Mouse (Mus musculus) embryonic facial prominence, embryonic 15.5 days (tissue): Measurements from ENCODE around the gene Tmem163. TPM values are rescaled to one million over a fixed set of nuclear protein-coding genes. Genes with fewer than 3 reads are reported as not detected.

Experiments used
- ATAC-seq: fragments of 200-750 bp; cut with Nextera tagmentation; 2 replicates; pipeline ENCODE4 v1.8.0; 2017; ENCODE audit warnings: low read depth, moderate TSS enrichment; ENCODE audit not compliant: insufficient number of reproducible peaks, low FRiP score, low TSS enrichment
- H3K27ac ChIP-seq: fragments of 300-500 bp; sonication (generic); replicated peaks from 2 replicates; pipeline ENCODE4 v1.5.1; 2015; ENCODE audit warnings: mild to moderate bottlenecking, inconsistent platforms
- H3K27me3 ChIP-seq: fragments of 300-500 bp; sonication (generic); 2 replicates; pipeline ENCODE4 v1.6.1; 2015; ENCODE audit warnings: inconsistent platforms
- H3K36me3 ChIP-seq: fragments of 300-500 bp; sonication (generic); 2 replicates; pipeline ENCODE4 v1.6.1; 2015; ENCODE audit warnings: mild to moderate bottlenecking, inconsistent platforms
- H3K4me1 ChIP-seq: fragments of 300-500 bp; sonication (generic); 2 replicates; pipeline ENCODE4 v1.6.1; 2015; ENCODE audit warnings: inconsistent platforms
- H3K4me2 ChIP-seq: fragments of 300-500 bp; sonication (generic); replicated peaks from 2 replicates; pipeline ENCODE4 v1.6.1; 2015; ENCODE audit warnings: mild to moderate bottlenecking, inconsistent platforms
- H3K4me3 ChIP-seq: fragments of 300-500 bp; sonication (generic); replicated peaks from 2 replicates; pipeline ENCODE4 v1.5.1; 2015; ENCODE audit warnings: mild to moderate bottlenecking, inconsistent platforms
- H3K9ac ChIP-seq: fragments of 300-500 bp; sonication (generic); 2 replicates; pipeline ENCODE4 v1.6.1; 2015; ENCODE audit warnings: inconsistent platforms
- H3K9me3 ChIP-seq: fragments of 300-500 bp; sonication (generic); replicated peaks from 2 replicates; pipeline ENCODE4 v1.6.1; 2016; ENCODE audit warnings: inconsistent platforms
- WGBS: fragments of 180-500 bp; shearing (Covaris S2); methylation state at CpG from one replicate; pipeline ENCODE4 v1.1.7; 2015; 5-methylcytosine and 5-hydroxymethylcytosine counted together
- polyA plus RNA-seq: library from polyadenylated mRNA; unstranded; fragments of >200 nt; fragmentation: Nextera tagmentation; extraction: Ambion mirVana; gene quantifications from 2 replicates; pipeline ENCODE4 v1.2.1, GENCODE M21; 2015

The Tmem163 gene
- polyA plus RNA-seq, 1 experiment from 2014 or later = 3.6 TPM

- Histone ChIP-seq H3K27me3 (no peaks in the 10 kb centered on the region), H3K9me3 (no peaks in the 10 kb centered on the region), H3K4me2 (no peak overlapping the region), H3K9ac (no peak overlapping the region), H3K27ac (no peak overlapping the region), H3K36me3 (peaks cover 14% of the 10 kb centered on the region; the same call in 1 of the 2 replicates), H3K4me1 (no peaks in the 10 kb centered on the region), H3K4me3 (no peak overlapping the region)
- WGBS = 80% methylated on average over 4 of the region's 4 CpGs
- no peak for ATAC-seq
Observed at GRCm38 (mm10) chr1:127487161-127487560, 192.2 kb downstream of the Tmem163 start.

DNA sequence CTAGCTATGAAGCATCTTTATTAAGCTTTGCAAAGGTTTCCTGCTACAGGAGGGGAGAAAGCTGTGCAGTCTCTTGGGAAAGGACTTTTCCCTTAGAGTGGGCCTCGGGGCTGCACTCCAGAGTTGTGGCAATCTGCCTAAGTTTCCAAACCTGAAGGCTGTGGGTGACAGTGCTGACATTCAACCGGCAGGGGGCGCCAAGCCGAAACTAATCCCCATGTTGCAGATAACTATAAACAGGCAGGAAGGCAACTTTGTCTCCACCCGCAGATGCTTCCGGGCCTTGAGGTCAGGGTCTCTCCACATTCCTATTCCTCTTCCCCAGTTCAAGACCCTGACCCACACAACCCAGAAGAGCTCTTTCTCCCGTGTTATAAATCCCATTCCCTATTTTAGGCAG, 194.5 kb downstream of the Tmem163 start:
- 42% methylated on average over 7 of the region's 7 CpGs for WGBS
- Histone ChIP-seq H3K36me3 (peaks cover 15% of the 10 kb centered on the region; the same call in 1 of the 2 replicates), H3K27me3 (no peaks in the 10 kb centered on the region), H3K9ac (no peak overlapping the region), H3K4me3 (no peak overlapping the region), H3K4me2 (no peak overlapping the region), H3K4me1 (no peaks in the 10 kb centered on the region), H3K27ac (no peak overlapping the region), H3K9me3 (no peaks in the 10 kb centered on the region)
- ATAC-seq = no peak

DNA sequence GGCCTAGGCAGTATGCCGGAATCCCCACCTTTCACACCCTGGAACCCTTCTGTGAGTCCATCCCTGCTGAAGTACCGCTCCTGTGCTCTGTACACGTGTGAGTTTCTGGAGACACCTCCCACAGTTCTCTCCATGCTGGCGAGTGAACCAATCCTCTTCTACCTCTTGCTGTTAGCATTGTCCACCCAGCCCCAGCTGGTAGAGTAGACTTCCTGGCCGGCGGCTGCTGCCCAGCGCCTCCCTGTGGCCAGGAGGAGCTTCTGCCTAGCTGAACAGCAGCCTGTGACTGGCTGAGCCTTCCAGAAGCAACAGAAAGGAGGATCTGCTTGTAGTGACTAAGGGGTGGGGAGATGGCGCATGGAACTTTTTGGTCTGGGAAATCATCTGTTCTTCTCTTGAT, 195.2 kb downstream of the Tmem163 start:
- no peaks in the 10 kb centered on the region for H3K4me1 ChIP-seq
- WGBS = 94% methylated on average over 8 of the region's 8 CpGs

GRCm38 (mm10) chr1:127482911-127483310, 196.4 kb downstream of the Tmem163 start:
- no peak overlapping the region for H3K9ac ChIP-seq
- no peak for ATAC-seq
- 64% methylated on average over 10 of the region's 10 CpGs for WGBS
- H3K9me3 ChIP-seq = no peaks in the 10 kb centered on the region
- no peak overlapping the region for H3K4me3 ChIP-seq
- peaks cover 22% of the 10 kb centered on the region; the same call in 1 of the 2 replicates for H3K36me3 ChIP-seq
- no peak overlapping the region for H3K4me2 ChIP-seq
- H3K4me1 ChIP-seq = no peaks in the 10 kb centered on the region
- no peaks in the 10 kb centered on the region for H3K27me3 ChIP-seq
- no peak overlapping the region for H3K27ac ChIP-seq

More for the DNA sequence above, 195.2 kb downstream of the Tmem163 start:
- Histone ChIP-seq H3K27me3 (no peaks in the 10 kb centered on the region), H3K27ac (no peak overlapping the region), H3K9ac (no peak overlapping the region), H3K9me3 (no peaks in the 10 kb centered on the region), H3K36me3 (peaks cover 15% of the 10 kb centered on the region; the same call in 1 of the 2 replicates), H3K4me2 (no peak overlapping the region), H3K4me3 (no peak overlapping the region)
- ATAC-seq = 0 out of 2 replicates have a peak, but pooled peaks have one; percentile 32

GRCm38 (mm10) chr1:127475756-127476155, 203.6 kb downstream of the Tmem163 start:
- Histone ChIP-seq H3K36me3 (peaks cover 31% of the 10 kb centered on the region), H3K4me1 (no peaks in the 10 kb centered on the region), H3K9ac (no peak overlapping the region), H3K9me3 (no peaks in the 10 kb centered on the region), H3K27me3 (no peaks in the 10 kb centered on the region), H3K4me3 (no peak overlapping the region), H3K4me2 (no peak overlapping the region), H3K27ac (no peak overlapping the region)
- no peak for ATAC-seq
- 88% methylated on average over 5 of the region's 5 CpGs for WGBS

DNA sequence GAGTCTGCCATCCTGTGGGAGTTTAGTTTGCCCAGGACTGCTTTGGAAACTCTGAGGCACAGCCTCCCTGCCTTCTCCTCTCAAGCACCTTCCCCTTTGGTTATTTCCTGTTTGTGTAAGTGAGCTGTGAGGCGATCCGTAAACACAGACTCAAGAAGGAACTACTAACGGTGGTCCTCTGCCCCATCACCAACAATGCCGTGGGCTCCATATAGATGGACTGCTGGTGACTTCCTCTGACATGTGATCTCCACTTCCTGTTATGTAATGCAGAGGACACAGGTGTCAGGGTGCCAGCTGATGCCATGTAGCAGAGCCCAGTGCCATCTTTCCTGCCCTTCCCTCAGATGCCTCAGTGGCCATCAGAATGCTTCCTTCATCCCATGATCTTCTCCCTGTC, 209.2 kb downstream of the Tmem163 start:
- H3K9me3 ChIP-seq = no peaks in the 10 kb centered on the region
- 74% methylated on average over 4 of the region's 4 CpGs for WGBS
- no peak overlapping the region for H3K4me3 ChIP-seq
- peaks cover 20% of the 10 kb centered on the region; the same call in 1 of the 2 replicates for H3K36me3 ChIP-seq
- H3K27ac ChIP-seq = no peak overlapping the region
- no peaks in the 10 kb centered on the region for H3K4me1 ChIP-seq
- H3K9ac ChIP-seq = no peak overlapping the region
- no peaks in the 10 kb centered on the region for H3K27me3 ChIP-seq
- no peak overlapping the region for H3K4me2 ChIP-seq
- ATAC-seq = no peak

GRCm38 (mm10) chr1:127467238-127467637, 212.1 kb downstream of the Tmem163 start:
- H3K27me3 ChIP-seq = no peaks in the 10 kb centered on the region
- no peaks in the 10 kb centered on the region for H3K9me3 ChIP-seq
- WGBS = 96% methylated on average over 5 of the region's 5 CpGs

DNA sequence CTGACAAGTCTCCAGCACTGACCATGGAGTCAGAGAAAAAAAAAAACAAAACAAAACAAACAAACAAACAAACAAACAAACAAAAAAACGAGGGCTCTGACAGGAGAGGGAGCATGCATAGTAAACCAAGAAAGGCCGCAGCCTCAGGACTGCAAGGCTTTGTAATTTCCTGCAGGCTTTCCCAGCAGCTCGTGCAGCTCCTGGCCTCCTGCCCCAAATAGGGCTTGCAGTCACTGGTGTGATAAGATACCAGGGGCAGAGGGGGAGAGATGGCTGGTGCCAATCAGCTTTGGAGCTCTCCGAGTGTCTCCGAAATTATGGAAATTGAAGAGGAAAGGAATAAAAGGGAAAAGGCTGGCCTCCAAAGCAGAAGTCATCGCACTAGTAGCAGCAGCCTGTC, 214.1 kb downstream of the Tmem163 start:
- WGBS = 56% methylated on average over 6 of the region's 6 CpGs
- no peak overlapping the region for H3K4me2 ChIP-seq
- ATAC-seq = no peak

More at GRCm38 (mm10) chr1:127467238-127467637, 212.1 kb downstream of the Tmem163 start:
- Histone ChIP-seq H3K27ac (no peak overlapping the region), H3K4me3 (no peak overlapping the region), H3K4me2 (no peak overlapping the region), H3K9ac (no peak overlapping the region), H3K4me1 (no peaks in the 10 kb centered on the region), H3K36me3 (peaks cover 19% of the 10 kb centered on the region; the same call in 1 of the 2 replicates)
- ATAC-seq = no peak

GRCm38 (mm10) chr1:127464041-127464440, 215.3 kb downstream of the Tmem163 start:
- ATAC-seq = no peak
- peaks cover 10% of the 10 kb centered on the region; the same call in 1 of the 2 replicates for H3K36me3 ChIP-seq
- no peaks in the 10 kb centered on the region for H3K4me1 ChIP-seq
- no peak overlapping the region for H3K4me3 ChIP-seq
- no peaks in the 10 kb centered on the region for H3K27me3 ChIP-seq
- no peaks in the 10 kb centered on the region for H3K9me3 ChIP-seq
- H3K4me2 ChIP-seq = no peak overlapping the region
- 81% methylated on average over 6 of the region's 6 CpGs for WGBS
- H3K9ac ChIP-seq = no peak overlapping the region
- no peak overlapping the region for H3K27ac ChIP-seq

More for the DNA sequence above, 214.1 kb downstream of the Tmem163 start:
- no peaks in the 10 kb centered on the region for H3K4me1 ChIP-seq
- H3K9me3 ChIP-seq = no peaks in the 10 kb centered on the region
- no peak overlapping the region for H3K27ac ChIP-seq
- no peak overlapping the region for H3K4me3 ChIP-seq
- no peaks in the 10 kb centered on the region for H3K27me3 ChIP-seq
- no peak overlapping the region for H3K9ac ChIP-seq
- H3K36me3 ChIP-seq = 0 out of 2 replicates have a peak, but pooled peaks cover 4% of the 10 kb centered on the region

DNA sequence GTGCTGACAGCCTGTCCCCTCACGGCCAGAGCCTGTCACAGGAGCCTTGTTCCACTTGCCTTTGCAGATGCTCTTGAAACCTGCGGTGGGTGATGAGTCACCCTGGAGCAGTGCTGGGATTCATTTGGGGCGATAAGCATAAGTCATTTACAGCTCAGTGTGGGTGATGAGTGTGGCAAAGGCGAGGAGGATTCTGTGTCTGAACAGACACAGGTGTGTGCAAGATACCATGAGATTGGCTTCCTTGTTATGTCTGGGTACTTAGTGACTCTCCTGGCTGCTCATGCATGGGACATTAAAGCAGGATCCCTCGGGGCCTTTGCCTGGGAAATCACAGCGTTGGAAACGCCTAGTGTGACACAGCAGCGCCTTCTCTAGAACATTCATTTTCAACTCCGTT, 218.3 kb downstream of the Tmem163 start:
- ATAC-seq = no peak
- 78% methylated on average over 9 of the region's 9 CpGs for WGBS

GRCm38 (mm10) chr1:127459576-127459975, 219.8 kb downstream of the Tmem163 start:
- Histone ChIP-seq H3K9ac (no peak overlapping the region), H3K4me1 (no peaks in the 10 kb centered on the region), H3K4me3 (no peak overlapping the region), H3K27me3 (no peaks in the 10 kb centered on the region), H3K4me2 (no peak overlapping the region), H3K9me3 (no peaks in the 10 kb centered on the region), H3K36me3 (peaks cover 8% of the 10 kb centered on the region; the same call in 1 of the 2 replicates), H3K27ac (no peak overlapping the region)
- 59% methylated on average over 7 of the region's 7 CpGs for WGBS
- no peak for ATAC-seq

More for the DNA sequence above, 218.3 kb downstream of the Tmem163 start:
- Histone ChIP-seq H3K36me3 (peaks cover 8% of the 10 kb centered on the region; the same call in 1 of the 2 replicates), H3K4me3 (no peak overlapping the region), H3K4me1 (no peaks in the 10 kb centered on the region), H3K9me3 (no peaks in the 10 kb centered on the region), H3K9ac (no peak overlapping the region), H3K4me2 (no peak overlapping the region), H3K27me3 (no peaks in the 10 kb centered on the region), H3K27ac (no peak overlapping the region)

- Histone ChIP-seq H3K4me1 (no peaks in the 10 kb centered on the region), H3K27ac (no peak overlapping the region), H3K36me3 (peaks cover 8% of the 10 kb centered on the region; the same call in 1 of the 2 replicates), H3K4me3 (no peak overlapping the region), H3K9me3 (no peaks in the 10 kb centered on the region), H3K4me2 (no peak overlapping the region), H3K9ac (no peak overlapping the region), H3K27me3 (no peaks in the 10 kb centered on the region)
- WGBS = 15% methylated on average over 6 of the region's 6 CpGs
- ATAC-seq = no peak
Observed at GRCm38 (mm10) chr1:127459015-127459451, 220.3 kb downstream of the Tmem163 start.
